Mouse (Mus musculus): Measurements from ENCODE around the gene Pard3. TPM values are rescaled to one million over a fixed set of nuclear protein-coding genes. Genes with fewer than 3 reads are reported as not detected.

The Pard3 gene
- total and polyA plus RNA-seq, 3 experiments = 0.51 to 1.3 (median 0.94) TPM

DNA sequence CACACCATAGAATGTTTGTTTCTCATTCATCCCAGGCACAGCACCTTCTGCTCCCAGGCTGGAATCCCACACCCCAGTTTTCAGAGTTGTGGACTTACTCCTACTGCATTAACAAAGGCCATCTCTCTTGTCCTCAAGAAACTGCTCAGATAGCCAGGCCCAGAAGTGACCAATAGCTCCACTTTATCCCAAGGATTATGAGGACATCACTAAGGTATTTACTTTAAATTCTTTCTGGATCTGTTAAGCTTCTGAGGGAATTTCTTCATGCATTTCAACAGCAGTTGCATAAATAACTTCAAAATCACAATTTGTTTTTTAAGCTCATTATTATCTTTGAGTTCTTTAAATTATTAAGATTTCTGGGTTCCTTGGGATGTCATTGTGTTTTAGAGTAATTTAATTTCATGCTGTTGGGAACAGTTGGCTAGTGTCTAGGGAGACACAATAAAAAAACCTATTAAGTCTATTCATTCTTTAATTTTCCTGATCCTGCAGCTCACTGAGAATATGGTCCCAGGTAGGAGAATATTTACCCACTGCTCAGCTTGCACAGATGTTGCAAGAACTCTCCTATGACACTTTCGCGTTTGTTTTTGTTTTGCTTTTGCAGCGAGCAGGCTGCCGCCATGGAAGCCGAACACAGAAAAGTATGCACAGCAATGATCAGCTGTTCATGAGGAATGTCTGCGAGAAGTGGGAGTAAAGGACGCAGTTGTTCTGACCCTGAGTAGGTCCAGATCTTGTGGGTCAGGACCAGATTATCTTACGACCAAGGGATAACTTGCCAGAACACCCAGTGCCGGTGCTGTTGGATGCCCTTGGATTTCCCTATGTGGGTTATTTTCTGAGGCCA lies 574.8 kb downstream of the Pard3 start:
- in situ Hi-C loops (cut with MboI; ENCODE audit: low pct_ligation_motif_present, low pct_unique_long_range_greater_than_20kb, low sequenced_read_pairs) (no loop called here), dilution Hi-C loops (cut with MboI; ENCODE audit: extremely low pct_ligation_motif_present, extremely low pct_unique_long_range_greater_than_20kb, low sequenced_read_pairs) (no loop called here)
- H3K9me3 ChIP-seq (replicated peaks; ENCODE audit: low read length) = no peaks in the 10 kb centered on the region
- TF ChIP-seq USF1 (IDR thresholded peaks at IDR 0.05; ENCODE audit: low read depth, low read length) (no peak), IRF4 (IDR thresholded peaks at IDR 0.05; ENCODE audit: low read depth, low read length) (no peak), MYC (IDR thresholded peaks at IDR 0.05; ENCODE audit: low read depth, low read length) (no peak), ZC3H11A (IDR thresholded peaks at IDR 0.05; ENCODE audit: low read depth, low read length) (no peak), TCF12 (IDR thresholded peaks at IDR 0.05; ENCODE audit: low read depth, low read length) (no peak), RAD21 (IDR thresholded peaks at IDR 0.05; ENCODE audit: low read depth, low read length) (no peak), MAFK (IDR thresholded peaks at IDR 0.05; ENCODE audit: insufficient replicate concordance, low read length) (no peak), CHD2 (IDR thresholded peaks at IDR 0.05; ENCODE audit: low read length) (no peak), ZKSCAN1 (IDR thresholded peaks at IDR 0.05; ENCODE audit: borderline replicate concordance, low read depth, low read length) (no peak), UBTF (IDR thresholded peaks at IDR 0.05; ENCODE audit: low read depth, low read length) (no peak), ZMIZ1 (IDR thresholded peaks at IDR 0.05; ENCODE audit: low read depth, low read length) (no peak), NELFE (IDR thresholded peaks at IDR 0.05; ENCODE audit: low read depth, low read length) (no peak), TBP (conservative IDR thresholded peaks at IDR 0.05; ENCODE audit: low read depth, low read length) (no peak)
- no peaks in the 10 kb centered on the region for H3K4me1 ChIP-seq (ENCODE audit: control insufficient read depth in 1 of 2, insufficient read depth in 2 of 2)
- H3K27ac ChIP-seq (ENCODE audit: insufficient read depth, low read depth) = no peak overlapping the region
- no peaks in the 10 kb centered on the region for H3K27me3 ChIP-seq (replicated peaks)
- H3K4me3 ChIP-seq (replicated peaks in 1 of 3; ENCODE audit: low read depth in 2 of 3, low read length in 2 of 3, poor library complexity in 1 of 3) = no peak overlapping the region
- no peak overlapping the region for H3K9ac ChIP-seq (ENCODE audit: insufficient read depth, low read depth)
- no peak for DNase-seq (ENCODE audit: extremely low read depth)
- H3K4me2 ChIP-seq (ENCODE audit: insufficient read depth, low read depth, poor library complexity, severe bottlenecking) = no peak overlapping the region
- no peaks in the 10 kb centered on the region for H3K36me3 ChIP-seq (replicated peaks in 1 of 2; ENCODE audit: control insufficient read depth in 1 of 2, insufficient read depth in 1 of 2, low read length in 1 of 2)
- no peaks in the 10 kb centered on the region for H3K79me2 ChIP-seq (replicated peaks; ENCODE audit: control insufficient read depth, extremely low read depth, insufficient read depth, poor library complexity, severe bottlenecking)

DNA sequence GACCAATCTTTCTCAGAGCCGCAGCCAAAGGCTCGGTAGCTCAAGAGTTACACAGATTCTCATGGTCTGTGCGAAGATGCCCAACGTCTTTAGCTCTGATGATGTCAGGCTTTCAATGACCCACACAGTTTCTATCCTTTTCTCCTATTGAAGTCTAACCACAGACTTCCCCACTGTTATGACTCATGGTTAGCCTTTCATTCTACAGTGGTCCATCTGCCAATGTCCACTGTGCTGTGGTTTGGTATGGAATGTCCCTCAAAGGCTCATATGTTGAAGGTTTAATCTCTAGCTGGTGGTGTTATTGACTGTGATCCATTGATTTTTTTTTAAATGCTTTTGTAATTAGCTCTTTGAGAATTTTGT lies 575.4 kb downstream of the Pard3 start:
- no peak overlapping the region for H3K9ac ChIP-seq (ENCODE audit: insufficient read depth, low read depth)
- in situ Hi-C loops (cut with MboI; ENCODE audit: low pct_ligation_motif_present, low pct_unique_long_range_greater_than_20kb, low sequenced_read_pairs) = no loop called here
- no peaks in the 10 kb centered on the region for H3K4me1 ChIP-seq (ENCODE audit: control insufficient read depth in 1 of 2, insufficient read depth in 2 of 2)

More for the DNA sequence above, 575.4 kb downstream of the Pard3 start:
- no peaks in the 10 kb centered on the region for H3K9me3 ChIP-seq (replicated peaks; ENCODE audit: low read length)
- no peaks in the 10 kb centered on the region for H3K27me3 ChIP-seq (replicated peaks)
- dilution Hi-C loops (cut with MboI; ENCODE audit: extremely low pct_ligation_motif_present, extremely low pct_unique_long_range_greater_than_20kb, low sequenced_read_pairs) = no loop called here
- H3K4me2 ChIP-seq (ENCODE audit: insufficient read depth, low read depth, poor library complexity, severe bottlenecking) = no peak overlapping the region
- no peaks in the 10 kb centered on the region for H3K36me3 ChIP-seq (replicated peaks in 1 of 2; ENCODE audit: control insufficient read depth in 1 of 2, insufficient read depth in 1 of 2, low read length in 1 of 2)
- TF ChIP-seq USF1 (IDR thresholded peaks at IDR 0.05; ENCODE audit: low read depth, low read length) = no peak
- TF ChIP-seq GABPA (IDR thresholded peaks at IDR 0.05; ENCODE audit: insufficient replicate concordance, low read depth, low read length) = no peak
- no peak for TF ChIP-seq MAX (IDR thresholded peaks at IDR 0.05; ENCODE audit: low read length)
- TF ChIP-seq MAZ (IDR thresholded peaks at IDR 0.05; ENCODE audit: low read depth, low read length) = no peak
- TF ChIP-seq UBTF (IDR thresholded peaks at IDR 0.05; ENCODE audit: low read depth, low read length) = no peak
- no peak for TF ChIP-seq USF2 (conservative IDR thresholded peaks at IDR 0.05; ENCODE audit: low read depth, low read length)
- TF ChIP-seq MAFK (IDR thresholded peaks at IDR 0.05; ENCODE audit: insufficient replicate concordance, low read length) = no peak
- TF ChIP-seq KAT2A (IDR thresholded peaks at IDR 0.05; ENCODE audit: insufficient replicate concordance, low read length) = no peak
- H3K4me3 ChIP-seq (replicated peaks in 1 of 3; ENCODE audit: low read depth in 2 of 3, low read length in 2 of 3, poor library complexity in 1 of 3) = no peak overlapping the region
- no peak for DNase-seq (ENCODE audit: extremely low read depth)
- no peak overlapping the region for H3K27ac ChIP-seq (ENCODE audit: insufficient read depth, low read depth)
- H3K79me2 ChIP-seq (replicated peaks; ENCODE audit: control insufficient read depth, extremely low read depth, insufficient read depth, poor library complexity, severe bottlenecking) = no peaks in the 10 kb centered on the region
